8 mouse cellular contexts compared by ENCODE assay signal in genomic region chr7:144471103-144471502, GRCm38 (mm10). TPM values are rescaled to one million over a fixed set of nuclear protein-coding genes. Genes with fewer than 3 reads are reported as not detected.
DNase-seq lines count a peak whose midpoint lies in the region; ATAC-seq and TF ChIP-seq lines count a peak whose summit lies in the region.

No protein-coding gene starts in this region.

- peak overlapping the region; percentile 96; the same call in 1 of the 2 replicates for H3K9ac ChIP-seq in kidney, embryonic 14.5 days (ENCODE audit: low read depth, low read length)
- peak overlapping the region; percentile 94 for H3K9ac ChIP-seq in embryonic facial prominence, embryonic 14.5 days (ENCODE audit: low read depth, low read length)
- peak overlapping the region; percentile 94 for H3K9ac ChIP-seq in intestine, embryonic 16.5 days (ENCODE audit: low read depth, low read length)
- peak overlapping the region; percentile 96 for H3K9ac ChIP-seq in midbrain, postnatal 0 days (replicated peaks; ENCODE audit: low read length, poor library complexity, severe bottlenecking)

- H3K9me3 ChIP-seq in kidney, embryonic 14.5 days (ENCODE audit: control insufficient read depth, low read length), result no peaks in the 10 kb centered on the region
- H3K9me3 ChIP-seq in embryonic facial prominence, embryonic 14.5 days (ENCODE audit: control insufficient read depth, low read length), result no peaks in the 10 kb centered on the region
- H3K9me3 ChIP-seq in intestine, embryonic 16.5 days (ENCODE audit: control insufficient read depth, low read length), result no peaks in the 10 kb centered on the region
- H3K9me3 ChIP-seq in midbrain, postnatal 0 days (ENCODE audit: low read length), result no peaks in the 10 kb centered on the region

- peak overlapping the region; percentile 72 for H3K4me2 ChIP-seq in kidney, embryonic 14.5 days (replicated peaks; ENCODE audit: low read depth, low read length)
- H3K4me2 ChIP-seq in embryonic facial prominence, embryonic 14.5 days (ENCODE audit: low read depth, low read length), result peak overlapping the region; percentile 72
- peak overlapping the region; percentile 81 for H3K4me2 ChIP-seq in intestine, embryonic 16.5 days (ENCODE audit: low read depth, low read length)
- H3K4me2 ChIP-seq in midbrain, postnatal 0 days (ENCODE audit: low read depth, low read length, poor library complexity, severe bottlenecking), result peak overlapping the region; percentile 82

- H3K27me3 ChIP-seq in kidney, embryonic 14.5 days (ENCODE audit: control insufficient read depth, insufficient read depth, low read length), result no peaks in the 10 kb centered on the region
- no peaks in the 10 kb centered on the region for H3K27me3 ChIP-seq in embryonic facial prominence, embryonic 14.5 days (replicated peaks; ENCODE audit: control insufficient read depth, insufficient read depth, low read length)
- no peaks in the 10 kb centered on the region for H3K27me3 ChIP-seq in intestine, embryonic 16.5 days (replicated peaks; ENCODE audit: control insufficient read depth, insufficient read depth, low read length)
- H3K27me3 ChIP-seq in midbrain, postnatal 0 days (ENCODE audit: insufficient read depth, low read length), result no peaks in the 10 kb centered on the region

- no peak for DNase-seq in kidney, adult 9 months
- no peak for DNase-seq in embryonic facial prominence, embryonic 14.5 days (ENCODE audit: low spot score)
- DNase-seq in midbrain, postnatal 0 days (ENCODE audit: low spot score), result no peak
- no peak for DNase-seq in urinary bladder, postnatal 10 days (ENCODE audit: low spot score)
- no peak for DNase-seq in layer of hippocampus, adult 9-11 months
- DNase-seq in right cerebral cortex, adult 2 months (ENCODE audit: low spot score in 2 of 2), result no peak

- peak overlapping the region; percentile 95 for H3K4me3 ChIP-seq in kidney, embryonic 14.5 days (ENCODE audit: low read length)
- peak overlapping the region; percentile 89 for H3K4me3 ChIP-seq in embryonic facial prominence, embryonic 14.5 days (ENCODE audit: low read depth, low read length)
- H3K4me3 ChIP-seq in intestine, embryonic 16.5 days (ENCODE audit: low read length), result peak overlapping the region; percentile 78
- H3K4me3 ChIP-seq in midbrain, postnatal 0 days (ENCODE audit: low read depth, low read length), result peak overlapping the region; percentile 85

- H3K36me3 ChIP-seq in kidney, embryonic 14.5 days (ENCODE audit: control insufficient read depth, insufficient read depth, low read length), result peaks cover 9% of the 10 kb centered on the region
- peaks cover 8% of the 10 kb centered on the region; the same call in 1 of the 2 replicates for H3K36me3 ChIP-seq in embryonic facial prominence, embryonic 14.5 days (ENCODE audit: control insufficient read depth, insufficient read depth, low read length)
- H3K36me3 ChIP-seq in intestine, embryonic 16.5 days (ENCODE audit: control insufficient read depth, insufficient read depth, low read length), result 0 out of 2 replicates have a peak, but pooled peaks cover 3% of the 10 kb centered on the region
- peaks cover 5% of the 10 kb centered on the region for H3K36me3 ChIP-seq in midbrain, postnatal 0 days (ENCODE audit: insufficient read depth, low read length)

- peaks cover 18% of the 10 kb centered on the region for H3K4me1 ChIP-seq in kidney, embryonic 14.5 days (ENCODE audit: control insufficient read depth, insufficient read depth, low read length)
- H3K4me1 ChIP-seq in embryonic facial prominence, embryonic 14.5 days (ENCODE audit: control insufficient read depth, insufficient read depth, low read length), result peaks cover 9% of the 10 kb centered on the region
- H3K4me1 ChIP-seq in intestine, embryonic 16.5 days (ENCODE audit: control insufficient read depth, insufficient read depth, low read length), result peaks cover 23% of the 10 kb centered on the region
- H3K4me1 ChIP-seq in midbrain, postnatal 0 days (ENCODE audit: insufficient read depth, low read length), result peaks cover 8% of the 10 kb centered on the region; the same call in 1 of the 2 replicates

- WGBS in kidney, embryonic 14.5 days, result 78% methylated on average over 2 of the region's 2 CpGs
- 77% methylated on average over 2 of the region's 2 CpGs for WGBS in embryonic facial prominence, embryonic 14.5 days
- WGBS in intestine, embryonic 16.5 days, result 66% methylated on average over 2 of the region's 2 CpGs
- WGBS in midbrain, postnatal 0 days, result 79% methylated on average over 2 of the region's 2 CpGs

- TF ChIP-seq CTCF in midbrain, postnatal 0 days (IDR thresholded peaks at IDR 0.05), result no peak

- no peak for ATAC-seq in kidney, embryonic 14.5 days (ENCODE audit: low FRiP score, low TSS enrichment)
- ATAC-seq in embryonic facial prominence, embryonic 14.5 days (ENCODE audit: low read depth), result no peak
- ATAC-seq in intestine, embryonic 16.5 days, result no peak
- ATAC-seq in midbrain, postnatal 0 days (ENCODE audit: low FRiP score), result no peak

- H3K27ac ChIP-seq in kidney, embryonic 14.5 days (ENCODE audit: low read depth, low read length), result peak overlapping the region; percentile 72; the same call in 1 of the 2 replicates
- H3K27ac ChIP-seq in embryonic facial prominence, embryonic 14.5 days (replicated peaks; ENCODE audit: low read depth, low read length), result peak overlapping the region; percentile 84
- H3K27ac ChIP-seq in intestine, embryonic 16.5 days (ENCODE audit: low read length), result peak overlapping the region; percentile 87
- peak overlapping the region; percentile 79 for H3K27ac ChIP-seq in midbrain, postnatal 0 days (ENCODE audit: low read depth, low read length)

RNA-seq across cellular contexts. Expression of gene Cttn, which starts 0.3 kb away (rescaled TPM):
- 85.1 and 177 TPM in 2 replicates for polyA plus RNA-seq in kidney, embryonic 14.5 days (2014; fragmentation: Nextera tagmentation; extraction: Ambion mirVana)
- polyA plus RNA-seq in embryonic facial prominence, embryonic 14.5 days (2014; fragmentation: Nextera tagmentation; extraction: Ambion mirVana), result 157 and 179 TPM in 2 replicates
- polyA plus RNA-seq in intestine, embryonic 16.5 days (2015; fragmentation: Nextera tagmentation; extraction: Ambion mirVana), result 150 and 155 TPM in 2 replicates
- 131 and 150 TPM in 2 replicates for total RNA-seq in midbrain, postnatal 0 days (2014; rRNA removed)
- 162 and 165 TPM in 2 replicates for polyA plus RNA-seq in midbrain, postnatal 0 days (2015; fragmentation: Nextera tagmentation; extraction: Ambion mirVana)
